22 mouse cellular contexts compared by ENCODE assay signal in genomic region chr19:23535700-23536099, GRCm38 (mm10).
A peak's percentile ranks its signal among the peaks of the same experiment; 100 is the strongest.
DNase-seq lines count a peak whose midpoint lies in the region; ATAC-seq and TF ChIP-seq lines count a peak whose summit lies in the region.
"Had no signal": no experiment of that assay in that cellular context is flagged by ENCODE, and none has a peak within 500 bp of the region (broad histone marks: within the 10 kb centered on the region; RNA-seq: fewer than 3 reads in every experiment).

No protein-coding gene starts in this region.

- no peaks in the 10 kb centered on the region for H3K27me3 ChIP-seq in CH12.LX (replicated peaks)
- no peaks in the 10 kb centered on the region for H3K27me3 ChIP-seq in heart, embryonic 10.5 days (ENCODE audit: insufficient read depth, poor library complexity, severe bottlenecking)
- H3K27me3 ChIP-seq in hindbrain, embryonic 14.5 days (ENCODE audit: control insufficient read depth, insufficient read depth, low read length), result no peaks in the 10 kb centered on the region
- no peaks in the 10 kb centered on the region for H3K27me3 ChIP-seq in forebrain, postnatal 0 days (ENCODE audit: insufficient read depth, low read length)

- TF ChIP-seq RAD21 in CH12.LX (IDR thresholded peaks at IDR 0.05; ENCODE audit: low read depth, low read length), result no peak

- H3K4me1 ChIP-seq in CH12.LX (ENCODE audit: control insufficient read depth in 1 of 2, insufficient read depth in 2 of 2), result peaks cover 8 to 24% of the 10 kb centered on the region in 2 experiments; a peak in 3 of 4 replicates
- H3K4me1 ChIP-seq in heart, embryonic 10.5 days, result no peaks in the 10 kb centered on the region
- no peaks in the 10 kb centered on the region for H3K4me1 ChIP-seq in hindbrain, embryonic 14.5 days (replicated peaks; ENCODE audit: control insufficient read depth, insufficient read depth, low read length)
- H3K4me1 ChIP-seq in forebrain, postnatal 0 days (ENCODE audit: insufficient read depth), result no peaks in the 10 kb centered on the region

- H3K27ac ChIP-seq in CH12.LX (ENCODE audit: insufficient read depth, low read depth), result no peak overlapping the region
- H3K27ac ChIP-seq in heart, embryonic 10.5 days, result no peak overlapping the region
- no peak overlapping the region for H3K27ac ChIP-seq in hindbrain, embryonic 14.5 days
- H3K27ac ChIP-seq in forebrain, postnatal 0 days (ENCODE audit: low read depth, low read length), result no peak overlapping the region

- no peaks in the 10 kb centered on the region for H3K79me2 ChIP-seq in CH12.LX (replicated peaks; ENCODE audit: control insufficient read depth, extremely low read depth, insufficient read depth, poor library complexity, severe bottlenecking)

- 0 out of 2 replicates have a peak overlapping the region, but pooled peaks have one; percentile 1 for H3K4me2 ChIP-seq in CH12.LX (ENCODE audit: insufficient read depth, low read depth, poor library complexity, severe bottlenecking)
- no peak overlapping the region for H3K4me2 ChIP-seq in hindbrain, embryonic 14.5 days (replicated peaks)
- no peak overlapping the region for H3K4me2 ChIP-seq in forebrain, postnatal 0 days (ENCODE audit: low read depth)

- no peaks in the 10 kb centered on the region for H3K36me3 ChIP-seq in CH12.LX (replicated peaks in 1 of 2; ENCODE audit: control insufficient read depth in 1 of 2, insufficient read depth in 1 of 2, low read length in 1 of 2)
- H3K36me3 ChIP-seq in heart, embryonic 10.5 days, result no peaks in the 10 kb centered on the region
- no peaks in the 10 kb centered on the region for H3K36me3 ChIP-seq in hindbrain, embryonic 14.5 days (replicated peaks; ENCODE audit: control insufficient read depth, insufficient read depth)
- no peaks in the 10 kb centered on the region for H3K36me3 ChIP-seq in forebrain, postnatal 0 days (ENCODE audit: insufficient read depth)
- H3K36me3 ChIP-seq: G1E had no signal

- no peaks in the 10 kb centered on the region for H3K9me3 ChIP-seq in CH12.LX (replicated peaks; ENCODE audit: low read length)
- H3K9me3 ChIP-seq in heart, embryonic 10.5 days, result no peaks in the 10 kb centered on the region
- no peaks in the 10 kb centered on the region for H3K9me3 ChIP-seq in hindbrain, embryonic 14.5 days (ENCODE audit: control insufficient read depth, low read length)
- no peaks in the 10 kb centered on the region for H3K9me3 ChIP-seq in forebrain, postnatal 0 days (ENCODE audit: low read length)
- H3K9me3 ChIP-seq: G1E had no signal

- peak; percentile 72 for TF ChIP-seq EP300 in CH12.LX (IDR thresholded peaks at IDR 0.05; ENCODE audit: low read length)

- TF ChIP-seq CTCF in CH12.LX (conservative IDR thresholded peaks at IDR 0.05 in 1 of 2, IDR thresholded peaks at IDR 0.05 in 1 of 2; ENCODE audit: low read depth in 2 of 2, low read length in 2 of 2), result no peak
- no peak for TF ChIP-seq CTCF in forebrain, postnatal 0 days (IDR thresholded peaks at IDR 0.05; ENCODE audit: low read depth)

- WGBS in heart, embryonic 10.5 days, result 85% methylated on average over 3 of the region's 3 CpGs
- 95% methylated on average over 3 of the region's 3 CpGs for WGBS in hindbrain, embryonic 14.5 days
- WGBS in forebrain, postnatal 0 days, result 97% methylated on average over 3 of the region's 3 CpGs

- dilution Hi-C loops in CH12.LX (cut with MboI; ENCODE audit: extremely low pct_ligation_motif_present, extremely low pct_unique_long_range_greater_than_20kb, low sequenced_read_pairs), result no loop called here

- DNase-seq in CH12.LX (ENCODE audit: extremely low read depth), result peak; percentile 49
- no peak for DNase-seq in heart, embryonic 10.5 days (ENCODE audit: low spot score)
- no peak for DNase-seq in gastrocnemius, adult 18-20 months (ENCODE audit: low spot score)
- no peak for DNase-seq in hindbrain, embryonic 14.5 days (ENCODE audit: low spot score)
- no peak for DNase-seq in forebrain, postnatal 0 days
- DNase-seq: adrenal gland, adult 2 months; adrenal gland, adult 8-10 months; adrenal gland, postnatal 10 days; adrenal gland, postnatal 14 days; adrenal gland, postnatal 25 days; adrenal gland, postnatal 36 days; B cell, adult 2 months; cerebellum, adult 11 months; cerebellum, adult 11-12 months; cerebellum, adult 18-20 months had no signal

- no peak overlapping the region for H3K9ac ChIP-seq in CH12.LX (ENCODE audit: insufficient read depth, low read depth)
- no peak overlapping the region for H3K9ac ChIP-seq in hindbrain, embryonic 14.5 days
- no peak overlapping the region for H3K9ac ChIP-seq in forebrain, postnatal 0 days

- peak; percentile 42 for ATAC-seq in granulocyte monocyte progenitor cell, adult 5-6 weeks (replicated peaks; ENCODE audit: poor library complexity, severe bottlenecking)
- ATAC-seq in megakaryocyte, adult 5-6 weeks (ENCODE audit: poor library complexity, severe bottlenecking), result peak; percentile 38
- ATAC-seq in megakaryocyte progenitor cell, adult 5-6 weeks (replicated peaks; ENCODE audit: poor library complexity), result peak; percentile 26; the same call in 1 of the 2 replicates
- ATAC-seq in hindbrain, embryonic 14.5 days (ENCODE audit: low FRiP score), result no peak
- no peak for ATAC-seq in forebrain, postnatal 0 days
- ATAC-seq: activated CD4-positive, CD25-positive, alpha-beta regulatory T cell, adult 4 months; CD4-positive, CD25-positive, alpha-beta regulatory T cell, adult 4 months; Patski had no signal

- in situ Hi-C loops in CH12.LX (cut with MboI; ENCODE audit: low pct_ligation_motif_present, low pct_unique_long_range_greater_than_20kb, low sequenced_read_pairs), result no loop called here

- no peak for TF ChIP-seq POLR2A in CH12.LX (IDR thresholded peaks at IDR 0.05; ENCODE audit: low read depth, low read length)

- no peak overlapping the region for H3K4me3 ChIP-seq in CH12.LX (replicated peaks in 1 of 3; ENCODE audit: low read depth in 2 of 3, low read length in 2 of 3, poor library complexity in 1 of 3)
- H3K4me3 ChIP-seq in heart, embryonic 10.5 days, result no peak overlapping the region
- no peak overlapping the region for H3K4me3 ChIP-seq in hindbrain, embryonic 14.5 days (replicated peaks; ENCODE audit: low read length)
- H3K4me3 ChIP-seq in forebrain, postnatal 0 days (ENCODE audit: low read depth, low read length), result no peak overlapping the region

TF ChIP-seq in CH12.LX, 34 proteins besides CTCF, POLR2A, EP300 and RAD21:
- TF ChIP-seq RCOR1 (conservative IDR thresholded peaks at IDR 0.05; ENCODE audit: low read depth, low read length) (0 out of 2 replicates have a peak, but pooled peaks have one; percentile 49), CHD2 (IDR thresholded peaks at IDR 0.05; ENCODE audit: low read length) (peak; percentile 54; the same call in 1 of the 2 replicates), MEF2A (IDR thresholded peaks at IDR 0.05; ENCODE audit: borderline replicate concordance, low read depth, low read length) (0 out of 2 replicates have a peak, but pooled peaks have one; percentile 20), ZKSCAN1 (IDR thresholded peaks at IDR 0.05; ENCODE audit: borderline replicate concordance, low read depth, low read length) (no peak), IRF4 (IDR thresholded peaks at IDR 0.05; ENCODE audit: low read depth, low read length) (peak; percentile 88)

Comparison
In these comparisons a context has a peak if more than half of its experiments do, and no peak if none do; other contexts are left out.
1. ATAC-seq: peak in granulocyte monocyte progenitor cell, adult 5-6 weeks (single experiment), megakaryocyte, adult 5-6 weeks (single experiment) and megakaryocyte progenitor cell, adult 5-6 weeks (single experiment); none in hindbrain, embryonic 14.5 days (single experiment) and forebrain, postnatal 0 days (single experiment).